Mouse (Mus musculus) ES-Bruce4 (cell line): Measurements from ENCODE around the gene Prcp.
A peak's percentile ranks its signal among the peaks of the same experiment; 100 is the strongest.

Source experiments
- CTCF ChIP-seq: IDR thresholded peaks from one replicate; pipeline ENCODE4 v1.8.1; 2011; ENCODE audit warnings: low read depth, low read length
- EP300 ChIP-seq: IDR thresholded peaks from 2 replicates; pipeline ENCODE4 v1.6.1; 2011; ENCODE audit warnings: low read depth, low read length; ENCODE audit not compliant: insufficient read depth

DNA sequence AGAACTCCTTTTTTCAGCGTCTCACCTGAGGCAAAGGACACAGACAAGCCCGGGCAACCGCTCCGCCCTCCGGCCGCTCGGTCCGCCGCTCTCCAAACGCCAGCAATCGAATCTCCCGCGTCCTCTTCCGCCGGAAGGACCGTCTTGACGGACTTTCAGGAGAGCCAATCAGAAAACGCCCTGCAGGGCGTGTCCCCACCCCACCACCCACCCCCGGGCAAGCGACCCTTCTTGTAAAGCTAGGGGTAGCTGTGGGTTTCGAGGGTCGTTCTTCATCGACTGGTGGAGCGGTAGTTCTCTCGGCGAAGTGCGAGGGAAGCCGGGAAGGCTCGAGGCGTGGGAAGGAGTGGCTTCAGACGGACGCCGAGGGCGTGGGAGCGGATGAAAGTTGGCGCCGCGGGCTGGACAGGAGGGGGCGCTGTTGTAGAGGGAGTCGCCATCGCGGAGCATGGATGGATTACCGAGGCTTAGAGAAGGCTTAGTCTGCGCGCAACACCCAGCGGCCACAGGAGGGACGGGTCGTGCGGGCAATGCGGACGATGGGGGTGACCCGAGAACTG lies at the start of gene Prcp, which contains the start of gene Ddias:
- peak; percentile 82 for TF ChIP-seq CTCF
- TF ChIP-seq EP300 = no peak
